Mouse (Mus musculus) kidney, postnatal 0 days (tissue): ENCODE results near the gene Nedd9. TPM values are rescaled to one million over a fixed set of nuclear protein-coding genes. Genes with fewer than 3 reads are reported as not detected.
A peak's percentile ranks its signal among the peaks of the same experiment; 100 is the strongest.

Source experiments
- ATAC-seq: fragments of 200-750 bp; cut with Nextera tagmentation; replicated peaks from 2 replicates; pipeline ENCODE4 v1.8.0; 2017; ENCODE audit warnings: low read depth, moderate number of reproducible peaks, moderate TSS enrichment, moderate library complexity; ENCODE audit not compliant: low FRiP score
- DNase-seq: peaks from one replicate; pipeline ENCODE4 v3.0.0-alpha.2; 2016; ENCODE audit warnings: low spot score
- H3K27ac ChIP-seq: fragments of 300-500 bp; sonication (generic); 2 replicates; pipeline ENCODE4 v1.5.1; 2014; ENCODE audit warnings: mild to moderate bottlenecking
- H3K27me3 ChIP-seq: fragments of 300-500 bp; sonication (generic); 2 replicates; pipeline ENCODE4 v1.6.1; 2014; ENCODE audit warnings: low read length, mixed read lengths; ENCODE audit not compliant: insufficient read depth
- H3K36me3 ChIP-seq: fragments of 300-500 bp; sonication (generic); 2 replicates; pipeline ENCODE4 v1.6.1; 2014; ENCODE audit warnings: low read length, mixed read lengths; ENCODE audit not compliant: insufficient read depth
- H3K4me1 ChIP-seq: fragments of 300-500 bp; sonication (generic); replicated peaks from 2 replicates; pipeline ENCODE4 v1.6.1; 2014; ENCODE audit warnings: antibody characterized with exemption, low read length, mixed read lengths; ENCODE audit not compliant: insufficient read depth
- H3K4me2 ChIP-seq: fragments of 300-500 bp; sonication (generic); 2 replicates; pipeline ENCODE4 v1.6.1; 2014; ENCODE audit warnings: mild to moderate bottlenecking, low read length, moderate library complexity, mixed read lengths
- H3K4me3 ChIP-seq: fragments of 300-500 bp; sonication (generic); replicated peaks from 2 replicates; pipeline ENCODE4 v1.5.1; 2014; ENCODE audit warnings: low read depth, low read length
- H3K9ac ChIP-seq: fragments of 300-500 bp; sonication (generic); 2 replicates; pipeline ENCODE4 v1.6.1; 2014; ENCODE audit warnings: low read depth, low read length
- H3K9me3 ChIP-seq: fragments of 300-500 bp; sonication (generic); replicated peaks from 2 replicates; pipeline ENCODE4 v1.6.1; 2016; ENCODE audit warnings: low read length, inconsistent platforms, mixed read lengths
- CTCF ChIP-seq: IDR thresholded peaks from 2 replicates; pipeline ENCODE4 v1.5.1; 2016; ENCODE audit warnings: antibody characterized with exemption, low read depth, mild to moderate bottlenecking, moderate library complexity
- WGBS: fragments of 180-500 bp; shearing (Covaris S2); extraction: QIAGEN DNeasy Blood & Tissue Kit; methylation state at CpG from one replicate; pipeline ENCODE4 v1.1.7; 2014; 5-methylcytosine and 5-hydroxymethylcytosine counted together
- polyA plus RNA-seq: library from polyadenylated mRNA; unstranded; fragments of >200 nt; fragmentation: Nextera tagmentation; extraction: Ambion mirVana; gene quantifications from 2 replicates; pipeline ENCODE4 v1.2.1, GENCODE M21; 2015

Nedd9 gene
- polyA plus RNA-seq, 1 experiment from 2014 or later, result 27.3 TPM

GRCm38 (mm10) chr13:41510631-41511419, 23.7 kb upstream of the Nedd9 start:
- H3K9me3 ChIP-seq, result no peaks in the 10 kb centered on the region
- peak; percentile 89 for DNase-seq
- no peak overlapping the region for H3K4me2 ChIP-seq
- TF ChIP-seq CTCF, result no peak
- H3K4me3 ChIP-seq, result no peak overlapping the region
- H3K4me1 ChIP-seq, result 0 out of 2 replicates have a peak, but pooled peaks cover 4% of the 10 kb centered on the region
- no peak overlapping the region for H3K9ac ChIP-seq
- no peaks in the 10 kb centered on the region for H3K36me3 ChIP-seq
- 0 out of 2 replicates have a peak overlapping the region, but pooled peaks have one; percentile 33 for H3K27ac ChIP-seq
- 43% methylated on average over 7 of the region's 7 CpGs for WGBS
- ATAC-seq, result no peak
- H3K27me3 ChIP-seq, result no peaks in the 10 kb centered on the region

DNA sequence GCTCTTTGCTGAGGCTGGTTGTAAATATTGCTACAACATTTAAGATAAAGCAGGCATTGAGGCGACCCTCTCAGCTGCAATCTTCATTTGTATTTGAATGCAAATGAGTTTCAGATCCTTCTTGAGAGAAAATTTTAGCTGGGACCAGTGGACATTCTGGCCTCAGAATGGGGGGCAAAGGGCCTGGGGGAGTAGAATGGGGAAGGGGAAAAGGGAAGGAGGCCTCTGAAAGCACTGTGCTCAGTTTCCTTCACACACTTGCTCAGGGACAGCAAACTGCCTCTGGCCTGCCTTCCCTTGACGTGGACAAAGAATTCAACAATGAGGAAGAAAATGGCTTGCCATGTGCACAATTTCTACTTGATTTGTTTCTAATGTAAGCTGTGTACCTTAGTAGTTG, 18.4 kb upstream of the Nedd9 start:
- Histone ChIP-seq H3K9me3 (no peaks in the 10 kb centered on the region), H3K4me1 (0 out of 2 replicates have a peak, but pooled peaks cover 8% of the 10 kb centered on the region), H3K4me2 (no peak overlapping the region), H3K36me3 (no peaks in the 10 kb centered on the region), H3K4me3 (no peak overlapping the region), H3K27ac (no peak overlapping the region), H3K9ac (no peak overlapping the region), H3K27me3 (no peaks in the 10 kb centered on the region)
- ATAC-seq (no peak), DNase-seq (no peak)
- WGBS, result 91% methylated on average over 2 of the region's 2 CpGs
- no peak for TF ChIP-seq CTCF

GRCm38 (mm10) chr13:41504997-41505396, 17.8 kb upstream of the Nedd9 start:
- Histone ChIP-seq H3K27me3 (no peaks in the 10 kb centered on the region), H3K4me2 (no peak overlapping the region), H3K9me3 (no peaks in the 10 kb centered on the region), H3K36me3 (no peaks in the 10 kb centered on the region), H3K9ac (no peak overlapping the region), H3K27ac (no peak overlapping the region), H3K4me3 (no peak overlapping the region), H3K4me1 (0 out of 2 replicates have a peak, but pooled peaks cover 8% of the 10 kb centered on the region)
- WGBS, result 91% methylated on average over 2 of the region's 2 CpGs
- no peak for DNase-seq
- no peak for TF ChIP-seq CTCF
- no peak for ATAC-seq

DNA sequence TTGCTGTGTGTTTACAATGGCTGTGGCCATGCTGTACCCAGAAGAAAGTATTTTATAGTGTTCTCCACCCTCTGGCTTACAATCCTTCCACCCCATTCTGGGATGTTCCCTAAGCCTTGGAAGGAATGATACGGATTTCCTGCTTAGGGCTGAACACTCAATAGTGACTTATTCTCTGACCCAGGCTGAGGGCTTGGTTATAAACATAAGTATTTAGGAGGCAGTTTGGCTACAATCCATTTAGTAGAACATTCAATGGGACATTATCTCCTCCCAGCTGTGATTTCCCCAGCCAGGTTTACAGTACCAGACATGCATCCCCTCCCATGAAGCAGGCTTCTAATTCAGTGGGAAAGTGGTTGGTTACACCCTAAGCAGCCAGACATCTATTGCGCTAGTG, 17.3 kb upstream of the Nedd9 start:
- Histone ChIP-seq H3K4me2 (no peak overlapping the region), H3K9ac (no peak overlapping the region), H3K4me3 (no peak overlapping the region), H3K36me3 (no peaks in the 10 kb centered on the region), H3K27ac (no peak overlapping the region), H3K9me3 (no peaks in the 10 kb centered on the region), H3K4me1 (0 out of 2 replicates have a peak, but pooled peaks cover 8% of the 10 kb centered on the region), H3K27me3 (no peaks in the 10 kb centered on the region)
- 80% methylated on average over 2 of the region's 2 CpGs for WGBS
- no peak for ATAC-seq
- no peak for TF ChIP-seq CTCF
- no peak for DNase-seq

DNA sequence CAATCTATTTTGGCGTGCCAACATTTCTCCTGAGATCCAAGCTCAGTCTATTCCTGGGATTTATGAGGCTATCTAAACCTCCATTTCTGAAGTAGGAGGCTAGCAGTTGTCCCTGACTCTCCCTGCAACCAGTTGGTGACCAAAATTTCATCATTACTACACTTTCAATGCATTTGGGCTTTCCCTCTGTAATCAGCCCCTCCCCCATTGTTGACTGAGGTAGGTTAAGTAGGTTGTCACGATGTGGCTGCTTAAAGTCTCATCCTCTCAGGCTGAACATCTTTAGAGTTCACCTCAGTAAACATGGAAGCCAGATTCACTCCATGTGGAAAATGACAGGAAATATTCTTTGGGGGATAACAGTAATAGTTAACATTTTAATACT, 15.7 kb upstream of the Nedd9 start:
- Histone ChIP-seq H3K27me3 (no peaks in the 10 kb centered on the region), H3K4me2 (no peak overlapping the region), H3K9me3 (no peaks in the 10 kb centered on the region), H3K4me1 (0 out of 2 replicates have a peak, but pooled peaks cover 8% of the 10 kb centered on the region), H3K27ac (no peak overlapping the region), H3K4me3 (no peak overlapping the region), H3K9ac (no peak overlapping the region), H3K36me3 (no peaks in the 10 kb centered on the region)
- WGBS, result 65% methylated on average over 2 of the region's 2 CpGs
- no peak for TF ChIP-seq CTCF
- ATAC-seq, result no peak
- DNase-seq, result no peak

GRCm38 (mm10) chr13:41502136-41502916, 15.2 kb upstream of the Nedd9 start:
- no peak overlapping the region for H3K27ac ChIP-seq
- ATAC-seq, result no peak
- 0 out of 2 replicates have a peak, but pooled peaks cover 8% of the 10 kb centered on the region for H3K4me1 ChIP-seq
- no peak overlapping the region for H3K9ac ChIP-seq
- no peak overlapping the region for H3K4me2 ChIP-seq
- 26% methylated on average over 12 of the region's 12 CpGs for WGBS
- no peaks in the 10 kb centered on the region for H3K36me3 ChIP-seq
- no peak overlapping the region for H3K4me3 ChIP-seq
- peak; percentile 44 for DNase-seq
- no peak for TF ChIP-seq CTCF
- H3K27me3 ChIP-seq, result no peaks in the 10 kb centered on the region
- H3K9me3 ChIP-seq, result no peaks in the 10 kb centered on the region
